Mouse (Mus musculus) erythroblast, embryonic 14.5 days (primary cell): Measurements from ENCODE around the gene Olfr32. TPM values are rescaled to one million over a fixed set of nuclear protein-coding genes. Genes with fewer than 3 reads are reported as not detected.
"Not testable (repeated sequence)": the region's sequence is repeated elsewhere in the genome, so short reads cannot be mapped to it uniquely, and the experiment has no call there.

Experiments
- H3K27me3 ChIP-seq: 2 replicates; pipeline ENCODE4 v1.6.1; 2012; ENCODE audit warnings: inconsistent platforms; ENCODE audit not compliant: control insufficient read depth
- H3K36me3 ChIP-seq: 2 replicates; pipeline ENCODE4 v1.6.1; 2012; ENCODE audit warnings: mild to moderate bottlenecking, inconsistent platforms; ENCODE audit not compliant: control insufficient read depth
- H3K4me1 ChIP-seq: 2 replicates; pipeline ENCODE4 v1.6.1; 2012; ENCODE audit warnings: inconsistent platforms; ENCODE audit not compliant: control insufficient read depth
- H3K4me3 ChIP-seq: replicated peaks from 2 replicates; pipeline ENCODE3; 2012; ENCODE audit warnings: moderate library complexity, mild to moderate bottlenecking, inconsistent platforms
- H3K9me3 ChIP-seq: 2 replicates; pipeline ENCODE4 v1.6.1; 2012; ENCODE audit warnings: low read length, inconsistent platforms, mixed read lengths; ENCODE audit not compliant: control insufficient read depth
- GATA1 ChIP-seq: IDR thresholded peaks from 2 replicates; pipeline ENCODE4 v1.6.1; 2012; ENCODE audit warnings: low read length, inconsistent platforms, mixed read lengths
- TAL1 ChIP-seq: IDR thresholded peaks from 3 replicates; pipeline ENCODE4 v1.6.1; 2012; ENCODE audit warnings: low read length, inconsistent platforms, mixed read lengths
- polyA plus RNA-seq: library from polyadenylated mRNA; stranded (reverse); fragments of >175 nt; gene quantifications from 2 replicates; pipeline ENCODE4 v1.2.3, GENCODE M21; 2012

Gene Olfr32
- 0.01 TPM in 1 of 2 replicates, not detected in the other for polyA plus RNA-seq

GRCm38 (mm10) chr2:90142196-90142595 is at the start of gene Olfr32:
Gene Olfr32, minus strand, starts transcription at chr2:90142296.
- no peak for TF ChIP-seq GATA1
- TF ChIP-seq TAL1 = no peak
- Histone ChIP-seq H3K4me1 (no peaks in the 10 kb centered on the region), H3K36me3 (no peaks in the 10 kb centered on the region), H3K27me3 (no peaks in the 10 kb centered on the region), H3K9me3 (no peaks in the 10 kb centered on the region), H3K4me3 (no peak within 1 kb of the TSS)

DNA sequence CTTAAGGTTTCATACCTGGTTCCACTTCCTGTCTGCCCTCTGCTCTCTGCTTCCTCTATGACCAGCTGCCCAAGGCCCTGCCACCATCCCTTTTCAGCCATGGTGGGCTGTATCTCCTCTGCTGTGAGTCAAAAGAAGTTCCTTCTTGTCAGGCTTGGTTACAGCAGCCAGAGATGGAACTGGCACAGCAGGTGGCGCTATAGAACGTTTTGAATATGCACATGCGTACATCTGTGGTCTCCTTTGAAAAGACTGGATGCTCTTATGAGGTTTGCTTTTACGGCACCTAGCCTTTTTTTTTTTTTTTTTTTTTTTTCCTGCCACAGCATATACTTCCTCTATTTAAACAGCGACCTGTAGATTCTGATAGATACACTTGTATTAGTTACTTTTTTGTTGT is 45.0 kb upstream of the Olfr32 start:
- not testable (repeated sequence) for H3K9me3 ChIP-seq, H3K36me3 ChIP-seq, H3K4me1 ChIP-seq

DNA sequence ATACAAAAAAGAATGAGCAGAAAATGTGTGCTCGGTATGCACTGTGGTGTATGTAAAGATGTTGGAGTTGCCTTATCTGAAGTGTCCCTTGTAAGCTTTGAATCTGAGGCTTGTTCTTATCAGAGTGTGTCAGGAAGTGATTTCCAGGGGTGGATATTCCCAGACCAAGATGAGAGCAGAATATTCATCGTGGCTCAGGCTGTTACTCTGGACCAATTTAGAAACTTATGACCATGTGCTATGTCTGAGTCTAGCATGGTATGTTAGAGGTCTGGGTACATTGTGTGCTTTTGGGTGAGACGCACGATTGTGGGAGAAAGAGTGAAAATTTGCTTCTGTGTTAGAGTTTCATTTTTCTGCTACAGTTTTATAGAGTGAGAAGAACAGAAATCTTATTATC is 44.0 kb upstream of the Olfr32 start:
- H3K4me1 ChIP-seq, H3K9me3 ChIP-seq, H3K4me3 ChIP-seq, H3K27me3 ChIP-seq, H3K36me3 ChIP-seq: not testable (repeated sequence)

More for the DNA sequence above, 45.0 kb upstream of the Olfr32 start:
- not testable (repeated sequence) for H3K27me3 ChIP-seq, H3K4me3 ChIP-seq

DNA sequence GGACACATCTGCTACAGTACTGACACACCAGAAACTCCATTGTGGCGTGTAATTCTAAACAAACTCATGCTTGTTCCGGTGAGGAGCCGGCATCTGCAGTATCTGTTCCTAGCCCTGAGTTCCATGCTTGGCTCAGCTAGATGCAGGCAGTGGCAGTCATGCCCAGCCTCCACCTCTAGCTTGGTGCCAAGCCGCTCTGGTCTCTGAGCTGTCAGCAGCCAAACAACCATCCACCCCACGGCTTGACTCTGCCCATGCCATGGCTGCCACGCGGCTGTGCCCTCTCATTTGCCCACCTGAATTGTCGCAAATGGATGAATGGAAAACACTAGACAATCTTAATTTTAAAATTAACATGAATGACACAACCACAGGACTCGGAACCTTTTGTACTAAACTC is 11.8 kb upstream of the Olfr32 start:
- H3K27me3 ChIP-seq = no peaks in the 10 kb centered on the region
- H3K4me3 ChIP-seq = no peak overlapping the region
- H3K36me3 ChIP-seq = no peaks in the 10 kb centered on the region
- no peaks in the 10 kb centered on the region for H3K4me1 ChIP-seq
- no peak for TF ChIP-seq TAL1
- TF ChIP-seq GATA1 = no peak
- peaks cover 13% of the 10 kb centered on the region for H3K9me3 ChIP-seq

DNA sequence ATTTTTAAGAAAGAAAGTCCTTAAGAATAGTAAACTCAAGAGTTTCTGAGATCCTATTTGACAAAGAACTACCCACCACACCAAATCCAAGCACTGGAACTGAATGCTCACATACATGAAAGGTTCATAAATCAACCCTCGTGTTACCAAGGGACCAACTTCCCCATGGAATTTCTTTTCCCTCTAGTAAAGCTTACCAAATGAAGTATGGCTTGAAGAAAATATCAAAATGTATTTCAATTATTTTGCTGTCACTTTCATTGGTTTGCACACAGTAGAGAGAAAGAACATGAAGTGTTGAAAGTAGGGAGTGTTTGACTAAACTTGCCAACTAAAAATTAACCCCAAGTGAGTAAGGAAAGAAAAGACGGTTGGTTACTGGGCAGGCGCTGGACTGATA is 10.9 kb upstream of the Olfr32 start, which contains the start of gene Olfr1270:
Gene Olfr1270, minus strand, starts transcription at position 101 of the 400 bp plus-strand sequence.
- Histone ChIP-seq H3K36me3 (no peaks in the 10 kb centered on the region), H3K9me3 (peaks cover 13% of the 10 kb centered on the region), H3K4me3 (no peak within 1 kb of the TSS), H3K4me1 (no peaks in the 10 kb centered on the region), H3K27me3 (no peaks in the 10 kb centered on the region)
- TF ChIP-seq GATA1 = no peak
- TF ChIP-seq TAL1 = no peak

DNA sequence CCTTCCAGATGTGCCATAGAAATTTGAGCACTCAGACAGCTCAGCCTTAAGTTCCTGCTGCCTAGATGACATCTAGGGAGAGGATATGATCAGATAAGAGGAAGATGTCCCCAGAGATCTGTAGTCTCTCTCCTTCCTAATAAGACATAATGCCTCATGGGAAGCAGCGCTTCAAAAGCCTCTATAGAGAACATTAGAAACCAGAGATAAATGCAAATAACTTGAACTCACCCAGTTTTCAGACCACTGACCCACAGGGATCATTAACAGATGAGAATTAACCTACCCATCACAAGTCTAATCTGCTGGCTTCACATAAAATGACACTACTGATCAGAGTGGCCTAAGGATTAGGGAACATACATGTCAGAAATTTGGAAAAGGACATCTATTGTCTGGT is 20.8 kb downstream of the Olfr32 start, which contains the start of gene Olfr1269:
Gene Olfr1269, minus strand, starts transcription at position 101 of the 400 bp plus-strand sequence.
- Histone ChIP-seq H3K4me3 (no peak within 1 kb of the TSS), H3K36me3 (no peaks in the 10 kb centered on the region), H3K4me1 (no peaks in the 10 kb centered on the region), H3K9me3 (peaks cover 6% of the 10 kb centered on the region), H3K27me3 (no peaks in the 10 kb centered on the region)
- TF ChIP-seq TAL1 (no peak), GATA1 (no peak)

Other genes with a start within 250 kb of the Olfr32 start
- gene Olfr1258, start 215.0 kb downstream of the Olfr32 start, polyA plus RNA-seq = not detected in 2 replicates
- gene Olfr1259, start 193.6 kb downstream of the Olfr32 start, polyA plus RNA-seq = not detected in 2 replicates
- gene Olfr1260, start 168.0 kb downstream of the Olfr32 start, polyA plus RNA-seq = 0.01 TPM in 1 of 2 replicates, not detected in the other
- not detected in 2 replicates for gene Olfr1261, start 151.1 kb downstream of the Olfr32 start, polyA plus RNA-seq
- not detected in 2 replicates for gene Olfr1262, start 142.2 kb downstream of the Olfr32 start, polyA plus RNA-seq
- gene Olfr1263, start 130.2 kb downstream of the Olfr32 start, polyA plus RNA-seq = not detected in 2 replicates
- gene Olfr1264, start 116.7 kb downstream of the Olfr32 start, polyA plus RNA-seq = 0.01 TPM in 1 of 2 replicates, not detected in the other
- gene Olfr1265, start 107.0 kb downstream of the Olfr32 start, polyA plus RNA-seq = not detected in 2 replicates
- not detected in 2 replicates for gene Olfr140, start 78.7 kb downstream of the Olfr32 start, polyA plus RNA-seq
- not detected in 2 replicates for gene Olfr1269, start 20.9 kb downstream of the Olfr32 start, polyA plus RNA-seq
- not detected in 2 replicates for gene Olfr1270, start 10.8 kb upstream of the Olfr32 start, polyA plus RNA-seq
- not detected in 2 replicates for gene Olfr1506, start 82.2 kb upstream of the Olfr32 start, polyA plus RNA-seq
- not detected in 2 replicates for gene Olfr142, start 115.3 kb upstream of the Olfr32 start, polyA plus RNA-seq
- not detected in 2 replicates for gene Olfr1271, start 128.7 kb upstream of the Olfr32 start, polyA plus RNA-seq
- gene Olfr1272, start 150.5 kb upstream of the Olfr32 start, polyA plus RNA-seq = not detected in 2 replicates
- gene Gm13769, start 179.9 kb upstream of the Olfr32 start, polyA plus RNA-seq = not detected in 2 replicates